Mouse (Mus musculus): Measurements from ENCODE around the gene Abcb1b. TPM values are rescaled to one million over a fixed set of nuclear protein-coding genes. Genes with fewer than 3 reads are reported as not detected.
"Not testable (repeated sequence)": the region's sequence is repeated elsewhere in the genome, so short reads cannot be mapped to it uniquely, and the experiment has no call there.

The Abcb1b gene
- total RNA-seq (2021), result 1 to 10 TPM in 1 of 2 experiments, under 1 TPM in 1; 0.75 to 1.2 TPM
- long read RNA-seq, experiment 1, full-length matches to known transcripts, result 4 of 8 reads
- long read RNA-seq, experiment 1, partial matches to known transcripts, result 2 of 8 reads
- long read RNA-seq, experiment 1, other reads (novel, unspliced or antisense), result 2 of 8 reads
- long read RNA-seq, experiment 2, full-length matches to known transcripts, result 1 of 3 reads
- long read RNA-seq, experiment 2, partial matches to known transcripts, result 1 of 3 reads
- long read RNA-seq, experiment 2, other reads (novel, unspliced or antisense), result 1 of 3 reads

DNA sequence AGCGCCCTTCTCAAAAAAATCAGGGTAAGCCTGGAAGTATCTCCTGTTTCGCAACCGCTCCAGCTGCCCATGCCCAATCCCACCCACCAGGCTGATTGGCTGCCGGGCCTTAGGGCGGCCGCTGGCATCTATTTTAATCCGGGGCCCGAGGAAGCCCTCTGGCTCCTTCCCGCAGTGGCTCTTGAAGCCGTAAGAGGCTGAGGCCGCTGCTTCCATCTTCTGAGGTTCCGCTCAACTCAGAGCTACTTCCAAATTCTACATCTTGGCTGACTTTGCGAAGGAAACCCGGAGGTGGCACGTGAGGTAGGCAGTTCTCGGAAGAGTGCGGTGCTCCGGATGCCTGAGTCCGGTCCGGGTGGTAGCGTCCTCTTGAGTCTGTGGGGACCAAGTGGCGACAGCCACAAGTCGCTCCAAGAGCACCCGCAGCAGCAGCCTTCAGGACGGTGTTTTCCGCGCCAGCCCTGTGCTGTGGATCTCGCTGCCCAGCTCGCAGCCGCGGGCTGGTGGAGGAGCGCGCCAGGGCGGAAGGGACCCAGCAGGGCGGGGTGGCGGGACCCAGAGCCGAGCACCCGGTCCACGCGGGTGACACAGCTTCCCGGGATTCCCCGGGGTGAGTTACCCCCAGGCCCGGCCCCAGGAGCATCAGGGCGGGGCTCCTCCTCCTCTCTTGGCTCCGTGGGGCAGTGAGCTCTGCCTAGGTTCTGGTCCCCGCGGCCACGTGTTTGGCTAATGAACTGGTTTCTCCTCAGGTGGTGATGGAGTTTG, at the start of gene Abcb1b:
TSS of gene Abcb1b (plus strand) at position 161 of the 765 bp plus-strand sequence.
- peak; percentile 40 for DNase-seq

DNA sequence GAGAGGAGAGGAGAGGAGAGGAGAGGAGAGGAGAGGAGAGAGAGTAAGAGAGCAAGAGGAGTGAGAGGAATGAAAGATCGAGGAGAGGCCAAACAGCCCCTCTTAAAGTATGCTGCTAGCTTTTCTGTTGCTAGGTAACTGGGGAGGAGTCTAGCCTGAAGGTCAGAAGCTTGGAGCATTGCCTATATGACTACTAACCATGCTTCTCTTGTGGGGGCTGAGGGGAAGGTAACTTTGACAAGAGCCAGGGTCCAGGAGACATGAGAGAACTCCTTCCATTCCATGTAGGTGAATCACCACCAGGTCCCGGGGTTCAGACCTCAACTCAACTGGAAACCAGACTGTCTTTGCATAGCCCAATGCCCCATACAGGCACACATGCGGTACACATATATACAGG, 25.1 kb upstream of the Abcb1b start:
- no peak for DNase-seq

DNA sequence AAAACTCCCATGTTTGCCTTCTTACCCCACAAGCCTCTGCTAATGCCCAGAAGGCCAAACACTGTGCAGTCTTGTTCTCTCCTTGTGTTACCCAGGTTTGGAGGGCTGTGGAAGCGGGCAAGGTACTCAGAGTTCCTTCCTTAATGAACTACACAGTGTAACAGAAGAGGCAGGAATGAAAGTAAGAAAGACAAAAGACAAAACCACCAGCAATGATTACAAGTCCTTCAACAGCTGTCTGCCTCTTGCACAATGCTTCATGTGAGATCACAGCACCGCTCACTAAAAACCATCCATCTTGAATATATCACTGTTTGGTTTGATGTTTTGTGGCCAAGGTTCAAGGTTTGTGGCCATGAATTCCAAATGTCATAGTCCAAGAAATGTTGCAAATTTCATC, 19.6 kb upstream of the Abcb1b start:
- no peak for DNase-seq

DNA sequence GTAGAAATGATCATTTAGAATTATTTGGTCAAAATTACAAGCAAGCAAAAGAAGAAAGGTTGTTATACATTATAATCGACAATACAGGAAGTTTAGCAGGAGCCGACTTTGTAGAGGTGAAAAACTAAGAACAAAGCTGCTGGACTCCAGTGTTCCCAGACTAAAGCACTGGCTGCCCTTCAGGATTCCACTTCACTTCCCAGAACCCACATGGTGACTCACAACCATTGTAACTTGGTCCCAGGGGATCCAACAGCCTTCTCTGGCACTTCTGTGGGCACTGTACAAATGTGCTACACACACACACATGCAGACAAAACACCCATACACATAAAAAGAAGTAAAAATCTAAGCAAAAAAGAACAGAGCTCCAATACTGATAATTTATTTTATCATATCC, 19.2 kb upstream of the Abcb1b start:
- no peak for DNase-seq

DNA sequence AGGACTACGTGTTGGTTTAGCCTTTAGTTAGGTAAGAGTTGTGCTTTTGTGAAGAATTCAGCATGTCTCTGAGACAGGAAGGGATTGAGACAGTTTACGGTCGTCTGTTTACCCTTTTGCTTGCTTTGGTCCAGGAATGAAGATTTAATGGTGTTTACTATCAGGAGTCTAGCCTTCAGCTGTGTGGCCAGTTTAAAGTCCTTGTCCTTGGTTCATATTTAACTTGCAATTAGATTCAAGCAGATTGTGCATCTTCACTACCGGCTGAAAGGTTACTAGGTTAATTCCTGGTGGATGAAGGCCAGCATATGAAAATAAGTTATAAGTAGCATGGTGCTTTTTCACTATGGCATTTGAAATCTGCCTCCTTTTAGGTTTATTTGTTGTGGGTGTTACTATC, 5.7 kb upstream of the Abcb1b start:
- DNase-seq, result no peak

DNA sequence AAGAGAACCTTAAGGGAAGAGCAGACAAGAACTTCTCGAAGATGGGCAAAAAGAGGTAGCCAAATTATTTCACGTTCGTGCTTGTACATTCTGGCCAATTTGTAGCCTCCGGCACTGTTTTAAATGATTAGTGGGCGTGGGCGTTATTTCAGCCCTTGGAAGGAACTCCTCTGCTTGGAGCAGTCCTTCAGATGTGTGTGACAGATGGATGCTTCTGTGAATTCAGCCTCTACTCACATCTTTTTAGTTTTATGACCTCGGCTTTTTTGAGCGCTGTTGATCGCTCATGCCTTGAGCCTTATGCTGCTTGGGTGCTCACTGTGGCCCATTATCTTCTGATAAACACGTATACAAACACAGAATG, 787 bp downstream of the Abcb1b start:
- DNase-seq, result no peak

DNA sequence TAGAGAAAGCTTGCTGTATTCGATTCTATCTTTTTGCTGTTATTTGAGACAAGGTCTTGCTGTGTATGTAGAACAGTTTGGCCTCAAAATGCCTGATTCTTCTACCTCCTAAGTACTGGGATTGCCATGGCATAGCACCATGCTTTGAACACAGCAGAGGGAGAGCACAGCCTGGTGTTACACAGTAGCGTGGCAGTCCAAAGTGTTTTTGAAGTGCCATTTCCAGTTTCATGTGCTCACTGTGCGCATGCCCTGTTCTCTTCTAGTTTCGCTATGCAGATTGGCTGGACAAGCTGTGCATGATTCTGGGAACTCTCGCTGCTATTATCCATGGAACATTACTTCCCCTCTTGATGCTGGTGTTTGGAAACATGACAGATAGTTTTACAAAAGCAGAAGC, 7.8 kb downstream of the Abcb1b start:
- DNase-seq, result no peak

DNA sequence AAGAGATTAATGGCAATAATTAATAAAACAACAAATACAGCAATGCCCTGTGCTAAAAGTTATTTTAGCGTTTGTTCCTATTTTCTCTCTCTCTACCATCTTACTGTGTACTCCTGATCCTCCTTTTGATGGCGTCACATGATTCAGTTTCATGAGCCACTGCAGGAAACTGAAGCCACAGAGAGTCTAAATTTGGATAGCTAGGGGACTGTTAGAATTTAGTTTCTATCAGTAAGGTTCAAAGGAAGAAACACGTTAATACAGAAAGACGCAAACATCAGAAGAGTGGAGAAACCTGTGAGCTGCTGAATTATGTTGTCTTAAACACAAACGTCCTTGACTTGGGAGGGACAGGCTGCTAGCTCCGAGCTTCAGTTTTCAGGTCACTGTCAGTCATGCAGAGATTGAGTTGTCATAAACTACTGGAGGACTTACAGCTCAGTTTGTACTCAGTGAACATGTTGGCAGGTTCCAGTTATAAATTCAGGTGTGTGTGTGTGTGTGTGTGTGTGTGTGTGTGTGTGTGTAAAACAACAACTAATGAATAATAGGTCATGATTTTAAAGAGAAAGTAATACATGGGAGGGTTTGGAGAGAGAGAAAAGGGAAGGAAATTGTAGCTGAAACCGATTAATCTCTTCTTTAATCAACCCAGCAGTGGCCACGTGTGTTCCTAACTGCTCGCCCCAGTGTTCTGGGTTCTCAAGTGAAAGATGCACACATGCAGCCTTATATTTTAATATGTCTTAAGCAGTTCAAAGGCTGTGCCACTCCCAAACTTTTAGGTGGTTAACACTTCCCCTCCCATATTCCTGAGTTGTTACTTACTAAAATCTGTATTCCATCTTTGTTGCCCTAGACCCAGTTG, 9.4 kb downstream of the Abcb1b start:
- no peak for DNase-seq

DNA sequence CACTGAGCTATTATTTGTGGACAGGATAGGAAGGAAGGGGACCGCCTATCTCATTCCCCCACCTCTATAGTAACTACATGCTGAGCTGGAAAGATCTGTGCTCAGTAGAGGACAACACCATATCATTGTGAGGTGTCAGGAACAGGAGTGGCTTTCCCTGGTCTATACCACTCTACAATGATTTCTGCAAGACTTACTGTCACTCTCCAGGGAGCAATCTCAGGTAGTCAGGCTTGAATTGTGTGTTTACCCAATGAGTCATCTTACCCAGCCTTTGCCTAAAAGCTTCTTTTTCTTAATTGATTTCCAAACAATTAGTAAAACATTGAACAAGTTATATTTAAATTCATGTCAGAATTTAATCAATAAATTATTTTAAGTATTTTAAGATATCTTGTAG, 15.9 kb downstream of the Abcb1b start:
- no peak for DNase-seq

DNA sequence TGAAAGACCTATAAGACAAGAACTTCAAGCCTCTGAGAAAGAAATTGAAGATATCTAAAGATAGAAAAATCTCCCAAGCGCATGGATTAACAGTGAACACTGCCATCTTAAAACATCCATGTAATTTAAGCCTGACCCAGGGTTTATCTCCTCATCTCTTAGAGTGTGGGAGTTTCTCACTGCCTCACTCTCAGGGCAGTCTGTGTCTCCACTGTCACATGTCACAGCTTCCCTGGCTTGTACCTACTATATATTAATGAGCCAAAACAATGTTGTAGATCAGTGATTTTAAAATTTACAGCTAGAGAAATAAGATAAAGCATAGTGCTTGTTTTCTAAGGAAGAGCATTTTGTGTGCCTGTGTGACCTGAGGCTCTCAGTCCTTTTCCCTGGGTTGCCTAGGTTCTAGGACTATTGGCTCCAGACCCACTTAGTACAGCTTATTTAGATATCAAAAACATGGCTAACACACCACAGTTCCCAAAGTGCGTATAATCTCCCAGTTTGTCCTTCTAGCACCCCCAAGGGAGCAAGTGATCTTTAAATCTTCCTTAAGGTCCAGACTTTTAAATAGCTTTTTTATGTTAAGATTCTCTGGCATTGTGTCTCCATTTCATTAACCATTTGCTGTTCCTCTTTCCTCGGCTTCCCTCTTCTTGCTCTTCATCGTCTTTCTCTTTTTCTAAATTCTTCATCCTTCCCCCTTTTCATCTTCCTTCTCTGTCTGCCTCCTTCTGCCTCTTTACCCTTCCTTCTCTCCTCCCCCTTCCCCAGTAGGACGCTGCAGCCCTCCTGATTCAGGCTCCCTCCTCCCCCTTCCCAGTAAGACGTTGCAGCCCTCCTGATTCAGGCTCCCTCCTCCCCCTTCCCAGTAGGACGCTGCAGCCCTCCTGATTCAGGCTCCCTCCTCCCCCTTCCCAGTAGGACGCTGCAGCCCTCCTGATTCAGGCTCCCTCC, 22.0 kb downstream of the Abcb1b start:
- no peak for DNase-seq

DNA sequence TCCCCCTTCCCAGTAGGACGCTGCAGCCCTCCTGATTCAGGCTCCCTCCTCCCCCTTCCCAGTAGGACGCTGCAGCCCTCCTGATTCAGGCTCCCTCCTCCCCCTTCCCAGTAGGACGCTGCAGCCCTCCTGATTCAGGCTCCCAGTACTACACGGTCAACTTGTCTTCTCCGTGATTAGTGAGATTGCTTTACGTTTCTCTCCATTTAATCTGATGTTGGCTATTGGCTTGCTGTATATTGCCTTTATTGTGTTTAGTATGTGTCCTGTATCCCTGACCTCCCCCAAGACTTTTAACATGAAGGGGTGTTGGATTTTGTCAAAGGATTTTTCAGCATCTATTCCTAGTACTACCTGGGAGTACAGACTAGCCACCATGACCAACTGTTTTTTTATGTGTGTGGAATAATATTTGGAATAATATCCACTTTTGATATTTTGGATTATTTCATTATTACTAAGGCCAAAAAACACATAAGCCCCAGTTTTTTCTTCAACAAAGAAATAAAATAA, 22.7 kb downstream of the Abcb1b start:
- DNase-seq, result not testable (repeated sequence)

DNA sequence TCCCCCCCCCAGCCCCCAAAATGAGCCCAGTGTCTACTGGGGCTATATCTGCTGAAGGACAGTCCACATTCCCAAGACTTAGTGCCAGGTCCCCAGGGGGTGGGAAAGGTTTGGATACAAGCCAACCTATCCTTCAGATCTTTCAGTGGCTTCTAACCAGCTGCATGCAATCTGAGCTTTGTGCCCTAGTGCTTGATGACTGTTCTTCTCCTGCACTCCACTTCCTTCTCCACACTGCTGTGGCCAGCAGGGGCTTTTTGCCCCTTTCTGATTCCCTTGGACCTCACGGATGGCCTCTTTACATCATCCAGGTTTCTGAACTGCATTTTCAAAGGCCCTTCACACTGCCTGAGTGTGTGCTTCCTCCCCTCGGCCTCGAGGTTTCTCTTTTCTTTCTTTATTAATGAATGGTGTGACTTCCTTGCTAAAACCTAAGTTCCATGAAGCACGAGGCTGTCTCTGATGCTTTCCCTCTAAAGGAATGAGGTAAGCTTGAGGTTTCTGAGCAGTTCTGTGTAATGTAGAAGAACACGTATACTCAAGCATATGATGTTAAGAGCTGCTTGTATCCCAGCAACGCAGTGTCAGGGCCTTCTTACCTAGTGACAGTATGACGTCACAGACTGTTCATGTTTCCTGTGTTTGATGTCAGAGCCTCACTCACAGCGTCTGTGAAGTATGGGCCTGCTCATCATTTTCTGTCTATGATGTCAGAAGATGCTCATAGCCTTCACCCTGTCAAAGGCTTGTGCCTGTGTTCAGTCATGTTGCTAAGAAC, 40.9 kb downstream of the Abcb1b start:
- DNase-seq, result no peak

DNA sequence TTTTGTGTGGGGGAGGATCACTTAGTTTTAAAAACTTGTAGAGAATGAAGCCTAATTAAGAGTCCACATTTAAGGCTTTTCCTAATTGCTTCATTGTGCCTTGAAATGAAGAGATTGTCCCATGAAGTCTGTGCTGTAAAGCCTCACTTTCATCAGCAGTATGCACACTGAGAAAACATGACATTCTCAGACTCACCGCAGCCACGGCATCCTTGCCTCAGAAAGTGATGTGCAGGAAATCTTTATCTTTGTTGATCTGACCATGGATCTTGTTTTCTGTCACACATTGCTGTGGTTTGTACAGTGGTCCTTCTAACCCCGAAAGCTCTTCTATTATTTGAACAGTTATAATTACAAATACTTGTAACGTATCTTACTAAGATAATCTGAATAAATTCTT, 41.7 kb downstream of the Abcb1b start:
- no peak for DNase-seq

DNA sequence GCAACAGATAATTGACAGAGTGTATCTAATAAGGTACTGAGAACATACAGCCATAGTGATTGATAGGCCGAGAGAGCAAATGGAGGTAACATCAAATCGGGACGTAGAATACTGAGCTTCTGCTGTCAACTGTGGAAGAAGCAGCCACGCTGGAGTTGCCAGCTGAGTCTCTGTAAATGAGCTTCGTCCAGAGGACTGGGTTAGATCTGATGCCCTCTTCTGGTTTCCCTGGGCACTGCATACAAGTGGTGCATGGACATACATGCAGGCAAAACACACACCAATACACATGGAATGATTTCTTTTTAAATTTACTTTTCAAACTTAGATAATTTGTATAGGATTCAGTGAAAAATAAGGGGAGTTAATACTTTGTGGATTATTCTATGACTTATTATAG, 42.9 kb downstream of the Abcb1b start:
- DNase-seq, result peak; percentile 44

DNA sequence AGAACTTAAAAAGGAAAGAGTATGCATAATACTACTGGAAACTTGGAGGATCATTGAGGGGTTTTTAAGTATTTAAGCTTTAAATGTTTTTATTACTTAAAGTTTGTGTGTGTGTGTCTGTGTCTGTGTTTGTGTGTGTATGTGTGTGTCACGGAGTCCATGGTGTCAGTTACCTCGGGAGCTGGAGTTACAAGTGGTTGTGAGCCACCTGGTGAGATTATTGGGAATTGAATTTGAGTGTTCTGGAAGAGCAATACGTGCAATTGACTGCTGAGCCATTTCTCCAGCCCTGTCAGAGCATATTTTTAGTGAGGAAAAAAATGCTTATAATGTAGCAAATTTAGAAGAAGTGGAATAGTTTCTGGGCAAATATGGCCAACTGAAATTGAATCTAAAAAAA, 44.9 kb downstream of the Abcb1b start:
- no peak for DNase-seq

DNA sequence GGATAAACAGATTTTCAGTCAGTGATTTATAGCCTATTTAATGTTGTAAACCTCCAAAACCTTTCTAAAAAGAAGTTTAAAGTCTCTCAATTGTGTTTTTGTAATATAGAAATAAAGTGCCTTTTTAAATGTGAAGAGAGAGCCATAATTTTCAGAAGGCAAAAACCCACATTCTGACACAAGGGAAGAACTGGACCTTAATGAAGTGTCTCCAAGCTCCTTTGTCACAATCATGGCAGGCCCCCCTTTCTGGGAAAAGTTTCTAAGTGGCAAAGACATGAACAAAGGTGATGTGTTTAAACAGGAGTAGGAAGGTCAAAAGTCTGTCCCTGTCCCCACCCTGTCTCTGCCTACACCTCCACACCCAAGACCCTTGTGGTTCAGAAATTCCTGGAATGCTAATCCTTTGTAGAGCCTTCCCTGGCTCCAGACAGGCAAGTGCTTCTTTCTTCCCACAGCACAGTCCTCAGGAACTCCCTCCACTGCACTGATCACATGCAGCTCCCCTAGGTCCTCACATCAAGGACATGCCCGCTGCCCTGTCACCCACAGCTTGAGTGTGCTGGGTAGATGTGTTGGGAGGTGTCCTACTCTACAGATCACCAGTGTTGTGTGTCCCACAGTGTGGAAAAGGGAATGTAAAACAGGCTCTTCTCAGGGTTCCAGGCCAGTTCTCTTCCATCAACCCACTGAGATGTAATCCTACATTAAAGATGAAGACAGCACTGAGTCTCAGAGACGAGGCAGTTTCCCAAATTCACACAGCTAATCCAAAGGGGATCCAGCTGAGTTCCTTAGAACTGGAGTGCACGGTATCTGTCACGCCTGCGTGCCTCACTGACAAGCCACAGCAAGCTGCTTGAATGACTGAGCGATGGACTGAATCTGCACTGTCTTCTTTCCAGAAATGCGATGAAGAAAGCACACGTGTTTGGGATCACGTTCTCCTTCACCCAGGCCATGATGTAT, 50.9 kb downstream of the Abcb1b start:
- not testable (repeated sequence) for DNase-seq

DNA sequence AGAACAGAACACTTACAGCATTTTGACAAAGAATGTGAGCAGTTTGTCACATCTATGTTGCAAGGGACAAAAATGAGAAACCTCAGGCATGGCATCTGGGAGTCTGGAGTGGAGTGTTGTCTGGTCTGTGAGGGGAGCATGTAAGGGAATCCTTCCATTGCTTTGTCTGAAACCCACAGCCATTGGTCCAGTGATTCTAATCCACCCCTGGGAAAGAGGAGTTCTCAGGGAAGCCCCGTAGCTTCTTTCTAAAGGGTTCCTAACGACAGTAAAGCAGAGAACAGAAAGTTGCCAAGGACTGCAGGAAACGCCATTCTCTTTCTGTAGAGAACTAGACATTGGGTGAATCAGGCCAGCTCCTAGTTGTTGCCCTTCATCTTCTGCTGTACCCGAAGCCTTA, 52.9 kb downstream of the Abcb1b start:
- no peak for DNase-seq

DNA sequence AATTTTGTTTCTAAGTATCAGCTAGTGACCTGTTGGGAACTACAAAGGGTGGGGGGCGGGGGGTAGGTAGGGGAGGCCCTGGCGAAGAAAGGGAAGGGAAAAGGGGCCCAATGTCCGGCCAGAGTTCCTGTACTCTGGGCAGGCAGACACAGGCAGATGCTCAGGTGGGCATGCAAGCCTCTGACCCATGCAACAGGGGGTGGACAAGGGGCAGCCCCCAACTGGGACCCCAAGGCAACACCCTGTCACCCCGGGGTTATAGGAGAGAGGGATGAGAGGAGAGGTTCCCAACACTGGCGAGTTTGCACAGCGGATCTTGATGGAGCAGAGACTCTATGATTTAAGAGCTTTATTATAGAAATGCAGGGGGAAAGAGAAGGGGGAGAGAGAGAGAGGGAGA, 59.3 kb downstream of the Abcb1b start:
- DNase-seq, result no peak

DNA sequence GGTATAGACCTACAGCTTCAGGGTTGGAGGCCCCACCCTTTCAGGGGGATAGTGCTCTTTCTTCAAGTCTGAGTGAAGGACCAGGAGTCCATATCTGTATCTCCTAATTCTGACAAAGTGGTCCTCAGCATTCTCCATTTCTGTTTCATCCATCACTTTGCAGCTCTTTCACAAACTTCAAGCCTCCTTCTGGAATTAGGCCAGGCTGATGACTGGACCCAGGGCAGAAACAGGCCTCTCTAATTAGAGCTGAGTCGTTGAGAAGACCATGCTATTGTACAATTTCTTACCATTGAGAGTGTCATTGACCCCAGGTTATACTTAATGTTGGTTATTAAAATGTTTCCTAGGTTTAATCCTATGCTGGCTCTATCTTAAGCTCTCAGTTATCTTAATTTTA, 63.9 kb downstream of the Abcb1b start:
- no peak for DNase-seq

Data from gastrocnemius, postnatal 10 days (tissue).